Mouse (Mus musculus) MEL (cell line): ENCODE results near the gene Shank3. TPM values are rescaled to one million over a fixed set of nuclear protein-coding genes. Genes with fewer than 3 reads are reported as not detected.

Experiments used
- DNase-seq: peaks from one replicate; pipeline ENCODE4 v3.0.0; 2011; ENCODE audit warnings: low read depth, low spot score
- H3K27ac ChIP-seq: 2 replicates; pipeline ENCODE4 v1.5.1; 2012; ENCODE audit warnings: low read depth, mild to moderate bottlenecking, control low read depth, low read length, moderate library complexity; ENCODE audit not compliant: control insufficient read depth
- H3K27me3 ChIP-seq, 2 experiments: fragments of 150-350 bp in 1 of 2; sonication (generic) in 1 of 2; 2 replicates each; pipeline ENCODE4 v1.6.1; 2012; ENCODE audit warnings: low read length in 2 of 2, mild to moderate bottlenecking in 2 of 2, improper control_type of control experiment in 1 of 2, moderate library complexity in 1 of 2; ENCODE audit not compliant: insufficient read depth in 2 of 2, control insufficient read depth in 1 of 2
- H3K36me3 ChIP-seq, 2 experiments: 2 replicates each; pipeline ENCODE4 v1.6.1; 2012 to 2014; ENCODE audit warnings: low read length in 2 of 2, improper control_type of control experiment in 1 of 2, inconsistent platforms in 1 of 2, mild to moderate bottlenecking in 1 of 2; ENCODE audit not compliant: insufficient read depth in 2 of 2, control insufficient read depth in 1 of 2
- H3K4me1 ChIP-seq, 2 experiments: fragments of 150-350 bp in 1 of 2; sonication (generic) in 1 of 2; 2 replicates each; pipeline ENCODE4 v1.6.1; 2012; ENCODE audit warnings: low read length in 2 of 2, improper control_type of control experiment in 1 of 2, mild to moderate bottlenecking in 1 of 2; ENCODE audit not compliant: insufficient read depth in 2 of 2, control insufficient read depth in 1 of 2
- H3K4me3 ChIP-seq, 2 experiments: fragments of 150-350 bp in 1 of 2; sonication (generic) in 1 of 2; 2 replicates each; pipeline ENCODE4 v1.5.1; 2012; ENCODE audit warnings: low read depth in 2 of 2, low read length in 2 of 2, mild to moderate bottlenecking in 2 of 2, moderate library complexity in 2 of 2, control low read depth in 1 of 2, improper control_type of control experiment in 1 of 2; ENCODE audit not compliant: control insufficient read depth in 1 of 2, insufficient read depth in 1 of 2
- H3K79me2 ChIP-seq: 2 replicates; pipeline ENCODE4 v1.6.1; 2012; ENCODE audit warnings: mild to moderate bottlenecking, low read length, moderate library complexity; ENCODE audit not compliant: control insufficient read depth, poor library complexity, insufficient read depth
- H3K9ac ChIP-seq: 2 replicates; pipeline ENCODE4 v1.6.1; 2012; ENCODE audit warnings: low read depth, mild to moderate bottlenecking, control low read depth, low read length, moderate library complexity; ENCODE audit not compliant: control insufficient read depth, poor library complexity, severe bottlenecking
- H3K9me3 ChIP-seq: fragments of 150-350 bp; sonication (generic); replicated peaks from 2 replicates; pipeline ENCODE4 v1.6.1; 2012; ENCODE audit warnings: mild to moderate bottlenecking, low read length, improper control_type of control experiment, moderate library complexity; ENCODE audit not compliant: insufficient read depth
- BHLHE40 ChIP-seq: IDR thresholded peaks from 2 replicates; pipeline ENCODE4 v1.6.1; 2012; ENCODE audit warnings: low read depth, mild to moderate bottlenecking, inconsistent platforms, low read length, improper control_type of control experiment, borderline replicate concordance
- CHD2 ChIP-seq: IDR thresholded peaks from 2 replicates; pipeline ENCODE4 v1.6.1; 2011; ENCODE audit warnings: low read length, improper control_type of control experiment
- EP300 ChIP-seq, 2 experiments: IDR thresholded peaks; 2 replicates each; pipeline ENCODE4 v1.6.1; 2011; ENCODE audit warnings: improper control_type of control experiment in 2 of 2, low read length in 2 of 2, low read depth in 1 of 2, mild to moderate bottlenecking in 1 of 2
- ETS1 ChIP-seq: IDR thresholded peaks from 2 replicates; pipeline ENCODE4 v1.6.1; 2012; ENCODE audit warnings: low read depth, mild to moderate bottlenecking, inconsistent platforms, low read length, improper control_type of control experiment, moderate library complexity
- GATA1 ChIP-seq: IDR thresholded peaks from 2 replicates; pipeline ENCODE4 v1.6.1; 2011; ENCODE audit warnings: low read depth, low read length, improper control_type of control experiment
- JUND ChIP-seq: IDR thresholded peaks from 2 replicates; pipeline ENCODE4 v1.6.1; 2011; ENCODE audit warnings: low read depth, mild to moderate bottlenecking, improper control_type of control experiment, low read length
- KAT2A ChIP-seq: conservative IDR thresholded peaks from 2 replicates; pipeline ENCODE4 v1.6.1; 2012; ENCODE audit warnings: low read depth, low read length, improper control_type of control experiment, inconsistent platforms
- MAZ ChIP-seq: IDR thresholded peaks from 2 replicates; pipeline ENCODE4 v1.6.1; 2012; ENCODE audit warnings: low read depth, mild to moderate bottlenecking, inconsistent platforms, low read length, improper control_type of control experiment
- MEF2A ChIP-seq: IDR thresholded peaks from 2 replicates; pipeline ENCODE4 v1.6.1; 2014; ENCODE audit warnings: low read depth, mild to moderate bottlenecking, inconsistent platforms, low read length, improper control_type of control experiment; ENCODE audit not compliant: poor library complexity, insufficient replicate concordance, severe bottlenecking; ENCODE audit errors: extremely low read depth
- MXI1 ChIP-seq: IDR thresholded peaks from 2 replicates; pipeline ENCODE4 v1.6.1; 2011; ENCODE audit warnings: mild to moderate bottlenecking, low read depth, low read length, improper control_type of control experiment
- MYC ChIP-seq: IDR thresholded peaks from 2 replicates; pipeline ENCODE4 v1.6.1; 2011; ENCODE audit warnings: low read depth, mild to moderate bottlenecking, low read length, improper control_type of control experiment, moderate library complexity
- NELFE ChIP-seq: IDR thresholded peaks from 2 replicates; pipeline ENCODE4 v1.6.1; 2011; ENCODE audit warnings: low read depth, low read length, improper control_type of control experiment
- POLR2AphosphoS5 ChIP-seq: IDR thresholded peaks from 2 replicates; pipeline ENCODE4 v1.6.1; 2012; ENCODE audit warnings: low read depth, borderline replicate concordance, mild to moderate bottlenecking, inconsistent platforms, low read length, moderate library complexity, mixed read lengths
- SIN3A ChIP-seq: IDR thresholded peaks from 2 replicates; pipeline ENCODE4 v1.6.1; 2012; ENCODE audit warnings: low read length, improper control_type of control experiment, inconsistent platforms
- SMC3 ChIP-seq: IDR thresholded peaks from 2 replicates; pipeline ENCODE4 v1.6.1; 2011; ENCODE audit warnings: low read depth, low read length, improper control_type of control experiment
- TBP ChIP-seq: IDR thresholded peaks from 2 replicates; pipeline ENCODE4 v1.8.0; 2011; ENCODE audit warnings: low read depth, low read length, improper control_type of control experiment
- TCF12 ChIP-seq: IDR thresholded peaks from 2 replicates; pipeline ENCODE4 v1.6.1; 2014; ENCODE audit warnings: low read depth, mild to moderate bottlenecking, inconsistent platforms, low read length, improper control_type of control experiment, moderate library complexity
- USF1 ChIP-seq: IDR thresholded peaks from 2 replicates; pipeline ENCODE4 v1.6.1; 2014; ENCODE audit warnings: low read depth, mild to moderate bottlenecking, inconsistent platforms, low read length, improper control_type of control experiment, moderate library complexity
- USF2 ChIP-seq, 2 experiments: IDR thresholded peaks; 2 replicates each; pipeline ENCODE4 v1.6.1; 2011 to 2012; ENCODE audit warnings: improper control_type of control experiment in 2 of 2, low read length in 2 of 2, borderline replicate concordance in 1 of 2, inconsistent platforms in 1 of 2, low read depth in 1 of 2, mild to moderate bottlenecking in 1 of 2; ENCODE audit not compliant: insufficient read depth in 1 of 2
- ZNF384 ChIP-seq: IDR thresholded peaks from 2 replicates; pipeline ENCODE4 v1.6.1; 2012; ENCODE audit warnings: low read depth, mild to moderate bottlenecking, inconsistent platforms, low read length, improper control_type of control experiment
- polyA plus RNA-seq, 2 experiments: library from polyadenylated mRNA; stranded (reverse) in 1 of 2; unstranded in 1 of 2; fragments of >175 nt in 1 of 2; fragments of >200 nt in 1 of 2; gene quantifications; 2 replicates each; pipeline versions ENCODE4 v1.2.1 to v1.2.4; 2012; ENCODE audit warnings: low replicate concordance in 2 of 2, low read depth in 1 of 2; ENCODE audit not compliant: insufficient read length in 2 of 2, insufficient read depth in 1 of 2, missing spikeins in 1 of 2
- total RNA-seq: library from RNA; depleted of rRNA; stranded (reverse); fragments of 300-350 nt; gene quantifications from 2 replicates; pipeline ENCODE4 v1.2.3, GENCODE M21; 2012

Shank3 gene
- total and polyA plus RNA-seq, 3 experiments, result 14.2 to 20.3 TPM; not detected in 1

- DNase-seq, result peak; percentile 69
- H3K4me1 ChIP-seq, result peaks cover 3 to 23% of the 10 kb centered on the region in 2 experiments; a peak in 3 of 4 replicates
These were observed 883 bp downstream of the Shank3 start for GRCm38 (mm10) chr15:89500221-89500791.

GRCm38 (mm10) chr15:89501321-89501720, 1.9 kb downstream of the Shank3 start:
- peaks cover 0 to 6% of the 10 kb centered on the region in 2 experiments; a peak in 2 of 4 replicates for H3K36me3 ChIP-seq

More at GRCm38 (mm10) chr15:89500221-89500791, 883 bp downstream of the Shank3 start:
- Histone ChIP-seq H3K4me3 (peak overlapping the region; percentile 74 to 97), H3K9me3 (no peaks in the 10 kb centered on the region), H3K27me3 (no peaks in the 10 kb centered on the region), H3K9ac (peak overlapping the region; percentile 73), H3K79me2 (peaks cover 12% of the 10 kb centered on the region), H3K27ac (peak overlapping the region; percentile 32), H3K36me3 (peaks cover 0 to 6% of the 10 kb centered on the region in 2 experiments; a peak in 2 of 4 replicates)
- TF ChIP-seq SIN3A, result no peak; the same call in 1 of the 2 replicates
- TF ChIP-seq TBP, result no peak
- TF ChIP-seq, all 39 proteins: peak for 0

GRCm38 (mm10) chr15:89504838-89505237, 5.4 kb downstream of the Shank3 start:
- H3K4me1 ChIP-seq, result peaks cover 0 to 9% of the 10 kb centered on the region in 2 experiments; a peak in 1 of 4 replicates
- H3K9ac ChIP-seq, result no peak overlapping the region
- peak; percentile 68 for TF ChIP-seq TCF12
- TF ChIP-seq EP300 (IDR thresholded peaks at IDR 0.05; ENCODE audit: low read depth in 1 of 2, low read length in 2 of 2), result peak in 1 of 2 experiments; percentile 55; a peak in 2 of 4 replicates
- 0 out of 2 replicates have a peak, but pooled peaks have one; percentile 29 for TF ChIP-seq GATA1
- peak; percentile 23; the same call in 1 of the 2 replicates for TF ChIP-seq ETS1
- TF ChIP-seq POLR2AphosphoS5, result no peak
- no peak for TF ChIP-seq BHLHE40
- peaks cover 0 to 3% of the 10 kb centered on the region in 2 experiments; a peak in 3 of 4 replicates for H3K36me3 ChIP-seq
- H3K79me2 ChIP-seq, result peaks cover 6% of the 10 kb centered on the region
- no peaks in the 10 kb centered on the region for H3K9me3 ChIP-seq
- H3K27ac ChIP-seq, result peak overlapping the region; percentile 35
- no peak overlapping the region for H3K4me3 ChIP-seq
- no peak for DNase-seq
- no peaks in the 10 kb centered on the region for H3K27me3 ChIP-seq

More at GRCm38 (mm10) chr15:89501321-89501720, 1.9 kb downstream of the Shank3 start:
- no peak for DNase-seq
- TF ChIP-seq NELFE, result no peak
- no peak for TF ChIP-seq USF2 (IDR thresholded peaks at IDR 0.05; ENCODE audit: borderline replicate concordance in 1 of 2, insufficient read depth in 1 of 2, low read depth in 1 of 2, low read length in 2 of 2)
- no peak for TF ChIP-seq USF1
- no peak for TF ChIP-seq JUND
- TF ChIP-seq KAT2A, result no peak
- no peak for TF ChIP-seq ZNF384
- TF ChIP-seq CHD2, result no peak
- TF ChIP-seq MEF2A, result no peak
- TF ChIP-seq MYC, result no peak
- no peak for TF ChIP-seq SMC3
- TF ChIP-seq MAZ, result no peak
- TF ChIP-seq TCF12, result no peak
- TF ChIP-seq MXI1, result no peak
- H3K9me3 ChIP-seq, result no peaks in the 10 kb centered on the region
- peaks cover 12% of the 10 kb centered on the region for H3K79me2 ChIP-seq
- peaks cover 3 to 23% of the 10 kb centered on the region in 2 experiments; a peak in 3 of 4 replicates for H3K4me1 ChIP-seq
- H3K27ac ChIP-seq, result no peak overlapping the region
- H3K4me3 ChIP-seq, result no peak overlapping the region
- no peaks in the 10 kb centered on the region for H3K27me3 ChIP-seq
- H3K9ac ChIP-seq, result no peak overlapping the region
